Mouse (Mus musculus): Measurements from ENCODE around the gene Ash1l. TPM values are rescaled to one million over a fixed set of nuclear protein-coding genes. Genes with fewer than 3 reads are reported as not detected.
"Not testable (repeated sequence)": the region's sequence is repeated elsewhere in the genome, so short reads cannot be mapped to it uniquely, and the experiment has no call there.

Gene Ash1l
- total RNA-seq, 2 experiments from 2014 or later = 37.8 to 41.8 TPM

GRCm38 (mm10) chr3:88953246-88953645 is 2.8 kb downstream of the Ash1l start:
- DNase-seq (ENCODE audit: low spot score in 2 of 2) = no peak

GRCm38 (mm10) chr3:88953736-88954135 is 3.3 kb downstream of the Ash1l start:
- DNase-seq (ENCODE audit: low spot score in 2 of 2) = no peak

DNA sequence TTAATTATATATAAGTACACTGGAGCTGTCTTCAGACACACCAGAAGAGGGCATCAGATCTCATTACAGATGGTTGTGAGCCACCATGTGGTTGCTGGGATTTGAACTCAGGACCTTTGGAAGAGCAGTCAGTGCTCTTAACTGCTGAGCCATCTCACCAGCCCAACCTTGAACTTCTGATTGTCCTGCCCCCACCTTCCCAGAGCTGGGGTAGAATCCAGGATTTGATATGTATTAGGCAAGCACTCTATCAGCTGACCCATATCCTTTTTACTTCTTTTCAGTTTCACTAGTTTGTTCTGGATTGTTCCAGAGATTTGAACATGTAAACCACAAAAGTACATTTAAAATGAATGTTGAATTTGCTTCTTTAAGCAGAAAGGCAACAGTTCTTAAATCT is 12.8 kb downstream of the Ash1l start:
- DNase-seq (ENCODE audit: low spot score in 2 of 2) = not testable (repeated sequence)

GRCm38 (mm10) chr3:88975012-88975411 is 24.6 kb downstream of the Ash1l start:
- no peak for DNase-seq (ENCODE audit: low spot score in 2 of 2)

DNA sequence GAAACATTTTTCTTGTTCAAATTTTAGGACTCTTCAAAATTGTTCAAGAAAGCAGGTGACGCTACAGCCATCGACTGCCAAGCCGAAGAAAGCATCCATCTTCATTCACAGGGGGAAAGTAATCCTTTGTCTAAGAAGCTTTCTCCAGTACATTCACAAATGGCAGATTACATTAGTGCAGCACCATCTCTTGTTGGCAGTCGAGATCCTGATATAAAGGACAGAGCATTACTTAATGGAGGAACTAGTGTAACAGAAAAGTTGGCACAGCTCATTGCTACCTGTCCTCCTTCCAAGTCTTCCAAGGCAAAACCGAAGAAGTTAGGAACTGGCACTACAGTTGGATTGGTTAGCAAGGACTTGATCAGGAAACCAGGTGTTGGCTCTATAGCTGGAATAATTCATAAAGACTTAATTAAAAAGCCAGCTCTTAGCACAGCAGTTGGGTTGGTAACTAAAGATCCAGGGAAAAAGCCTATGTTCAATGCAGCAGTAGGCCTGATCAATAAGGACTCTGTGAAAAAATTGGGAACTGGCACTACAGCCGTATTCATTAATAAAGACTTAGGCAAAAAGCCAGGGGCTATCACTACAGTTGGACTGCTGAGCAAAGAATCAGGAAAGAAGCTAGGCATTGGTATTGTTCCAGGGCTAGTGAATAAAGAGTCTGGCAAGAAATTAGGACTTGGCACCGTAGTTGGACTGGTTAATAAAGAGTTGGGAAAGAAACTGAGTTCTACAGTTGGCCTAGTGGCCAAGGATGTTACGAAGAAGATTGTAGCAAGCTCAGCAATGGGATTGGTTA is 31.0 kb downstream of the Ash1l start:
- DNase-seq (ENCODE audit: low spot score in 2 of 2) = no peak

DNA sequence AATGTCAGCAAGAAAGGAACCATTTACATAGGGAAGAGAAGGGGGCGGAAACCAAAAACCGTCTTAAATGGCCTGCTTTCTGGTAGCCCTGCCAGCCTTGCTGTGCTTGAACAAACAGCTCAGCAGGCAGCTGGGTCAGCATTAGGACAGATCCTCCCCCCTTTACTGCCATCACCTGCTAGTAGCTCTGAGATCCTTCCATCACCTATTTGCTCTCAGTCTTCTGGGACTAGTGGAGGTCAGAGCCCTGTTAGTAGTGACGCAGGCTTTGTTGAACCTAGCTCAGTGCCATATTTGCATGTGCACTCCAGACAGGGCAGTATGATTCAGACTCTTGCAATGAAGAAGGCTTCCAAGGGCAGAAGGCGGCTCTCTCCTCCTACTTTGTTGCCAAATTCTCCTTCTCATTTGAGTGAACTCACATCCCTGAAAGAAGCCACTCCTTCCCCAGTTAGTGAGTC is 33.5 kb downstream of the Ash1l start:
- no peak for DNase-seq (ENCODE audit: low spot score in 2 of 2)

DNA sequence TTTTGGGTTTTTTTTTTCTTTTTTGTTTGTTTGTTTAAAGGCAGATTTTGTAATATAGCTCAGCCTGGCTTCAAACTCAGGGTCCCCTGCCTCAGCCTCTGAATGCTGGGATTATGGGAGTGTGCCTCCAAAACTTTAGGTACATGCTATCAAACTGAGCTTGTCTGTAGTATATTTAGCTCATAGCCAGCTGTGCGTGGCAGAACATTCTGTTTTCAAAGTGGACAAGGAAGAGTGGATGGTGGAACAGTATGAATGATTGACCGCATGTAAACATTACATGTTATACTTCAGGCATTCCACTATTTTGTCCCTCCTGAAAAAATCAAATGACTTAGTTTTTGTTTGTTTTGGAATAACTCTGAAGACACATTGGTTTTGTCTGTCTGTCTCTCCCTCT is 42.4 kb downstream of the Ash1l start:
- DNase-seq (ENCODE audit: low spot score in 2 of 2) = no peak

DNA sequence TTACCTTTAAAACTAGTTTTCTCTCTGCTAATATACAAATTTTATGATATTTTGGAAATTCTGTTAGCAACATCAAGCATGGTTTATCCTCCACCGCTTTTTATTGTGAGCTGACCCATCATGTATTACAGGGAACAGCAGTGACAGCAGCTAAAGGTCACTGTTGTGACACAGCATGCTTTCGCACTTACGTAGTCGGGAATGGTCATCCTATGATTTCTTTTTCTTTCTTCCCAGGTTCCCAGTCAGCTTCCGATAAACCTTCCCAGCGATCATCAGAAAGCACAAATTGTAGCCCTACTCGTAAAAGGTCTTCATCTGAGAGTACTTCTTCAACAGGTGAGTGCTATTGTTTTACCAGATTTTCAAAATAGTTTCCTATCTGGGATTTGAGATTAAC is 51.1 kb downstream of the Ash1l start:
- no peak for DNase-seq (ENCODE audit: low spot score in 2 of 2)

DNA sequence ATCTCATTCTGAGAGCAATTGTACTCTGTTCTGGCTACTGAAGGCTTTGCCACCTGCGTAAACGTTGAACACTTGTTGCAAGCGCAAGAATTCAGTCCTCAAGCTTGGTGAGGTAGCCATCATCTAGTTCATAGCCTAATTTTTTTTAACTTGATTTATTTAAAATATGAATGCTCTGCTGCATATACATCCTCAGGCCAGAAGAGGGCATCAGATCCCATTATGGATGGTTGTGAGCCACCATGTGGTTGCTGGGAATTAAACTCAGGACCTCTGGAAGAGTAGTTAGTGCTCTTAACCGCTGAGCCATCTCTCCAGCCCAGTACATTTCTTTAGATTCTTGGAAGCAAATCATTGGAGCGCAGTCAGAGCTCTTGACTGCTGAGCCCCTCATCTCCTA is 80.5 kb downstream of the Ash1l start:
- not testable (repeated sequence) for DNase-seq (ENCODE audit: low spot score in 2 of 2)

- no peak for DNase-seq (ENCODE audit: low spot score in 2 of 2)
Observed at GRCm38 (mm10) chr3:89043359-89043758, 92.9 kb downstream of the Ash1l start.

GRCm38 (mm10) chr3:89058361-89058760 is 107.9 kb downstream of the Ash1l start:
- no peak for DNase-seq (ENCODE audit: low spot score in 2 of 2)

GRCm38 (mm10) chr3:89058783-89059182 is 108.4 kb downstream of the Ash1l start:
- DNase-seq (ENCODE audit: low spot score in 2 of 2) = no peak

DNA sequence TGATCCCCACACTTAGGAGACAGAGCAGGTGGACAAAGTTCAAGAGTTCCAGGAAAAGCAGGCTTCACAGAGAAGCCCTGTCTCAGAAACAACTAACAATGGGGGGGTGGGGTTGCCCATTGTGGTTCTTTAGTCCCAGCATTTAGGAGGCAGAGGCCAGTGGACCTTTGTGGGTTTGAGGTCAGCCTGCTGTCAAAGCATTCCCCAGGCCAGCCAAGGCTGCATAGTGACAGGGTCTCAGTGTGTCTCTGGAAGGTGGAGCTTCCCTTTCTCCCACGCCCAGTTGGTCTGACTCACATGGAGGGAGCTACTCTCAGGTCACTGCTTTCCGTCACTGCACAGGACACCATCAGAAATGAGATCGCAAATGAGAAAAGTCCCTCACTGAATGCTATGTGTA is 111.3 kb downstream of the Ash1l start:
- DNase-seq (ENCODE audit: low spot score in 2 of 2) = no peak

DNA sequence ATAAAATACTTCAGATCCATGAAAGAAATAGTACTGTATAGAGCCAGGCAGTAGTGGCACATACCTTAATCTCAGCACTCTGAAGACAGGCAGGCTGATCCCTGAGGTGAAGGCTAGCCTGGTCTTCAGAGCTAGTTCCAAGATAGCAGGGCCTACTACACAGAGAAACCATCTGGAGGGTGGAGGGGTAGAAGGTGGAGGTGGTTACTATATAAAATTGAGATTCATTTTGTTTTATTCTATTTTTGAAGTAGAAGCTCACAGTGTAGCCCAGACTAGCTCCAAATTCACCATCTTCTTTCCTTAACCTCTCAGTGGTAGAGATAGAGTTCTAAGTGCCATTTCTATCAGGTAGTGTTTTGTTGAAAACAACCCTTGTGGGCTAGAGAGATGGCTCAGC is 116.8 kb downstream of the Ash1l start:
- no peak for DNase-seq (ENCODE audit: low spot score in 2 of 2)

- DNase-seq (ENCODE audit: low spot score in 2 of 2) = no peak
Observed at GRCm38 (mm10) chr3:89077383-89077782, 127.0 kb downstream of the Ash1l start.

DNA sequence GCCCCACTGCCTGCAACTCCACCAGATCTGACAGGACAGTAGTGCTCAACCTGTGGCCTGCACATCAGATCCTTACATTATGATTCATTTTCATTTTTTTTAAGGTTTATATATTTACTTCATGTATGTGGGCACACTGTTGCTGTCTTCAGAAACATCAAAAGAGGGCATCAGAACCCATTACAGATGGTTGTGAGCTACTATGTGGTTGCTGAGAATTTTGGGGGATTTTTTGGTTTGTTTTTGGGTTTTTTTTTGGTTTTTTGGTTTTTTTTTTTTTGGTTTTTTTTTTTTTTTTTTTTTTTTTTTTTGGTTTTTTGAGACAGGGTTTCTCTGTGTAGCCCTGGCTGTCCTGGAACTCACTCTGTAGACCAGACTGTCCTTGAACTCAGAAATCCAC is 131.9 kb downstream of the Ash1l start:
- not testable (repeated sequence) for DNase-seq (ENCODE audit: low spot score in 2 of 2)

DNA sequence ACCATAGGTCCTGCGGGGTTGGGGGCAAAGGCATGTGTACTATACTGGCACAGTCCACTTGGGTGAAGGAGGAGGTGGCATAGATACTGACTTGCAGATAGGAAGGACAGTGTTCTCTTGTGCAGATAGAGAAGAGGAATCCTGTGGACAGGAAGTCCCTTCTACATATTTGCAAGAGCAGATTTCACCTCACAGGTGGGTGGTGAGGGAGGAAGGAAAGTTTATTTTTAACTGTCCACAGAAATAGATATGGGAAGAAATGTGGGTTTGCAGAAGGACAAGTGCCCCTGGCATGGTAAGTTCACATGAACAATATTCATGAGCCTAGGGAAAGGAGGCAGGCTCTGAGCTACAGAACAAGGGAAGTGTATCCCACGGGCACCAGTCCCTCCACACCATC is 133.7 kb downstream of the Ash1l start:
- no peak for DNase-seq (ENCODE audit: low spot score in 2 of 2)

- DNase-seq (ENCODE audit: low spot score in 2 of 2) = no peak
Observed at GRCm38 (mm10) chr3:89084654-89085190, 134.3 kb downstream of the Ash1l start.

DNA sequence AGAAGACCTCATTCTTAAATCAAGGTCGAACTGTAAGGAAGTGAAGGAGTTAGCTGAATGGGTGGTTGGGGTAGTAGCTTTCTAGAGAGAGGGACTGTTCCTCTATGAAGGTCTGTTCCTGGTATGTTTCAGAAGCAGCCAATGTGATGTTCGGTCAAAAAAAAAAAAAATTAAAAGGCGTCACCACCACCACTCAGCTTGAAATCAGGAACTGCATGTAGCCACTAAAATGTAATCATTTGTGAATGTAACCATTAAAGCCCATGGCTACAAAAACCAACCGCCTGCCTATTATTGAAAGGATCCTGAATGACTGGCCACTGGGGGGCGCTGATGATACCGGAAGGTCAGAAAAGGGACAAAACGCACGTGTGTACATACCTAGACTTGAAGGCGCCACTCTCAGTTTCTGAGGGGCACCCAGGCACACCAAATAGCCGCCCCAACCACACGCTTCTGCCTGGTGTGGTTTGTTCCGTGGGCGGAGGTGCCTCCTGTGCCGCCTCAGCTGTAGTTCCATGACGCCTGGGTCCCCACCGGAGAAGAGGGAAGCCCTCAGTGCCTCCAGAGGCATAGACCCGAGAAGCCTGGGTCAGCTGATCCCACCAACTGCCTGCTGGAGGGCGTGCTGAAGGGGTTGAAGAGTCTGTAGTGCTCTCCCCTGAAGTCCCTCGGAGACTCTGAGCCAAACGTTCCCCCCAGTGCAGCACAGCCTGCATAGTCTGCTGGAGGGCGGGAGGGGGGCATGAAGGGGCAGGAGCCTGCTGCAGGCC is 137.1 kb downstream of the Ash1l start:
- DNase-seq (ENCODE audit: low spot score in 2 of 2) = peak; percentile 58 to 80

- no peak for DNase-seq (ENCODE audit: low spot score in 2 of 2)
Observed at GRCm38 (mm10) chr3:89088974-89089373, 138.6 kb downstream of the Ash1l start.

DNA sequence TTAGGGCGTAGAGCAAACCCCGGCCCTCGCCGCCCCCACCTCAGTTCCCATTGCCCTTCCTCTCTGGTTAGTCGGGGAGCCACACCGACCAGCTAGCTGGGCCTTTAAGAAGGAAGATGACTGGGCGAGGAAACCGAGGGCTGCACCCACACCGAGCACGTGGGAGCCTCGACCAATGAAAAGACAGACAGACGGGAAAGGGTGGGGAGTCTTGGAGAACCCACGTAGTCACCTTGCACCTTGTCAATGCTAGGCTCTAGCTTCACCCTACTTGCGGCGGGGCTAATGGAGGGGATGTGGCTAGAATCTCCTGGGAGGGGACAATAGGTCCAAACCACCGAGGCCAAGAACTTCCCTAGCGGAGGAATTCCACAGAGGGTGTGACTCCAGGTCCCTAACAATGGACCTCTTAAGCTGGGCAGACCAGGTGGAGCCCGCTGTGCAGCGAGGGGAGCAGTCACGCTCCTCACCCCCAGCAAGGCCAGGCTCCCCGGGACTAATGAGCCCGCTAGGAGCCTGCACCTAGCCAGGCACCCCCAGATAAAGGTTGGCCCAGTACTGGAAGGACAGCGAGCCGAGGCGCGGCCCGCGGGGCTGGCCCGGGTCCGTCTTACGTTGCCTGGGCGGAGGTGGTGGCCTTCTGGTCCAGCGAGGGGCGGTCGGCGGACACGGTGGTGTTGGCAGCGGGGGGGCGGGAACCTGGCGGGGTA is 139.6 kb downstream of the Ash1l start:
- DNase-seq (ENCODE audit: low spot score in 2 of 2) = peak; percentile 53 to 82

All from gastrocnemius, postnatal 4 days (tissue).